Mouse (Mus musculus) E14TG2a.4 (cell line): ENCODE data around the gene Gal3st2c.
"Not testable (repeated sequence)": the region's sequence is repeated elsewhere in the genome, so short reads cannot be mapped to it uniquely, and the experiment has no call there.

Experiments
- H3K27me3 ChIP-seq: 2 replicates; pipeline ENCODE4 v1.6.1; 2014; ENCODE audit warnings: low read length, control low read depth; ENCODE audit not compliant: insufficient read depth
- H3K36me3 ChIP-seq: 2 replicates; pipeline ENCODE4 v1.6.1; 2014; ENCODE audit warnings: low read length, control low read depth; ENCODE audit not compliant: insufficient read depth
- H3K4me1 ChIP-seq: replicated peaks from 2 replicates; pipeline ENCODE4 v1.6.1; 2014; ENCODE audit warnings: low read depth, low read length, control low read depth
- H3K4me3 ChIP-seq: replicated peaks from 2 replicates; pipeline ENCODE4 v1.5.1; 2014; ENCODE audit warnings: mild to moderate bottlenecking, low read length
- H3K9me3 ChIP-seq: 2 replicates; pipeline ENCODE4 v1.6.1; 2014; ENCODE audit warnings: low read length, control low read depth
- CTCF ChIP-seq: conservative IDR thresholded peaks from 2 replicates; pipeline ENCODE4 v1.5.1; 2014; ENCODE audit warnings: low read length
- NANOG ChIP-seq: IDR thresholded peaks from 2 replicates; pipeline ENCODE4 v1.6.1; 2014; ENCODE audit warnings: borderline replicate concordance, low read length, mixed read lengths
- POU5F1 ChIP-seq: IDR thresholded peaks from 2 replicates; pipeline ENCODE4 v1.6.1; 2014; ENCODE audit warnings: low read length, borderline replicate concordance

Gal3st2c gene

DNA sequence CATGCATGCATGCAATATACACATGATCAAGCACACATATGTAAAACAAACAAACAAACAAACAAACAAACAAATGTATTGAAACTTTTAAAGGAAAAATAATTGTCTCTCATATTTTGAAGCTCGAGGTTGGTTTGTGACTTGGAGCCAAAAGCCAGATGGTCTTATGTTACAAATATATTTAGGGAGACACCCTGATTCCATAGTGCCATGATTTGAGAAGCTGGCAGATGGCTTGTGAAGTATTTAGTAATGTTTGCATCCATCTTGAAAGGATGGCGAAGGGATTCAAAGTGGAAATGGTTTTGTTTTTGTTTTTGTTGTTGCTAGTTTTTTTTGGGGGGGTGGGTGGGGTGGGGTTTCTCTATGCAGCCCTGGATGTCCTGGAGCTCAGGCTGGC is 10.7 kb downstream of the Gal3st2c start:
- Histone ChIP-seq H3K4me1 (no peaks in the 10 kb centered on the region), H3K4me3 (no peak overlapping the region), H3K27me3 (peaks cover 3% of the 10 kb centered on the region; the same call in 1 of the 2 replicates)

DNA sequence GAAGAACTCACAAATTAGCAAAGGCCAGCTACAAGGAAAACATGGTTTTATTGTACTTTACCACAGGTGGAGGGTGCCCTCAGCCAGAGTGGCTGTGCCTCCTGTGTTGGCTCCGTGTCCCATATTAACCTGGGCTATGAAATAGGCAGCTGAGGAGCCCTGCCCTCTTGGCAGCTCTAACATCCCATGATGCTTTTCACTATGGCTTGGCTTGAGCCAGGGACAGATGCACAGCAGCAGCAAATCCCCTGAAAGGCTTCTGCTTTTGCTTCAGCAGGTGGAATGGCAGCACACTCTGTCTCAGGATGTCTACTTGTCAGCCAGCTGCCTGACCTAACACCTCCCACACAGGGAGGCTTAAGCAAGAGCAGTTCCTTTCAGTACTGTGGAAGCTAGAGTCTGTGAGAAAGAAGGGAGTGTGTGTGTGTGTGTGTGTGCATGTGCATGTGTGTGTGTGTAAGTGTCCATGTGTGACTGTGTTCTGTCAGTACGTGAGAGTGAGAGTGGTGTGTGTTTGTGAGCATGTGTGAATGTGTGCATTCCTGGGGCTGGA is 15.7 kb downstream of the Gal3st2c start:
- H3K36me3 ChIP-seq, H3K9me3 ChIP-seq, H3K4me3 ChIP-seq, H3K4me1 ChIP-seq, H3K27me3 ChIP-seq: not testable (repeated sequence)

More for the DNA sequence above, 10.7 kb downstream of the Gal3st2c start:
- peaks cover 3% of the 10 kb centered on the region; the same call in 1 of the 2 replicates for H3K9me3 ChIP-seq
- no peak for TF ChIP-seq POU5F1
- TF ChIP-seq CTCF, result no peak
- TF ChIP-seq NANOG, result no peak
- H3K36me3 ChIP-seq, result no peaks in the 10 kb centered on the region

DNA sequence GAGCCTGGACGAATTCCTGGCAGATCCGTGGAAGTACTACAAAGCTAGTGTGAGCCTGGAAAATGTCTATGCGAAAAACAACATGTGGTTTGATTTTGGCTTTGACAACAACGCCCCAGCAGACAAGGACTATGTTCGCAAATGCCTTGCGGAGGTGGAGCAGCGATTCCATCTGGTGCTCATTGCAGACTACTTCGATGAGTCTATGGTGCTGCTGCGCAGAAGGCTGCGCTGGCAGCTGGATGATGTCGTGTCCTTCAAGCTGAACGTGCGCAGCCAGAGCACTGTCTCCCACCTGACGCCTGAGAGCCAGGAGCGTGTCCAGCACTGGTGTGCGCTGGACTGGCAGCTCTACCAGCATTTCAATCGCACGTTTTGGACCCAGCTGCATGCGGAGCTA is 18.5 kb downstream of the Gal3st2c start:
- not testable (repeated sequence) for H3K4me3 ChIP-seq, H3K27me3 ChIP-seq, H3K36me3 ChIP-seq, H3K4me1 ChIP-seq, H3K9me3 ChIP-seq

DNA sequence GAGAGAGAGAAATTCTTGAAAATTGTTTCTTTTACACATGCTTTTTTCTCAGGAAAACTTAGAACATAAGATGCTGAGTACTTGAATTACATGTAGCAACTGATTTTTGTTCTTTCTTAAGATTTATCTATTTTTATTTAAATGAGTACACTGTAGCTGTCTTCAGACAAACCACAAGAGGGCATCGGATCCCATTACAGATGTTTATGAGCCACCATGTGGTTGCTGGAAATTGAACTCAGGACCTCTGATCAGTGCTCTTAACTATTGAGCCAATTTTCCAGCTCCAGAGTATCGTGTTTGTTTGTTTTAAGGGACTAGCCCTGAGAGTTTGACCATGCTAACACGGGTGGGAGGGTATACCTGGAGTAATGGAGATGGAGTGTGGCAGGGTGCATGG is 21.3 kb downstream of the Gal3st2c start:
- Histone ChIP-seq H3K27me3 (peaks cover 6% of the 10 kb centered on the region), H3K4me3 (no peak overlapping the region), H3K9me3 (no peaks in the 10 kb centered on the region), H3K4me1 (peaks cover 6% of the 10 kb centered on the region; the same call in 1 of the 2 replicates), H3K36me3 (no peaks in the 10 kb centered on the region)
- TF ChIP-seq NANOG (no peak), CTCF (no peak), POU5F1 (no peak)

DNA sequence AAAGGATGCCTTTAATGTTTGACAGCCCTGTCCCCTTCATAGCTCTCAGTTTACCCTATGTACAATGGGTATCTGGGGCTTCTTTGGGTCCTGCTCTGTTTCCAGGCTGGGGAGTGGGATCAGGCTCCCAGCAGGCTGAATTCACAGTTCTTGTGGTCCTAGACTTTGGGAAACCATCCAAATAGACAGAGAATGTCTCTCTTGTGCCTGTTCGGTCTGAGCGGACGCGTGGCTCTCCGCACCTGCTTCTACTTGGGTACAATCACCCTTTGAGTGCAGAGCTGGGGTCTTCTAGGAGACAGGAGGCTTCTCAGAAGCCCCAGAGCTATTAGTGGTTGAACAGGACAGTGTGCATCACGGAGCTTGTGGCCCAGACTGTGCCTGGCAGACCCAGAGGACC is 29.8 kb downstream of the Gal3st2c start, which contains the start of gene Neu4:
Gene Neu4 (plus strand): TSS at position 301 of the 400 bp plus-strand sequence.
- no peaks in the 10 kb centered on the region for H3K36me3 ChIP-seq
- TF ChIP-seq POU5F1 (no peak), CTCF (no peak), NANOG (no peak)
- H3K9me3 ChIP-seq, result no peaks in the 10 kb centered on the region
- peaks cover 8% of the 10 kb centered on the region for H3K4me1 ChIP-seq
- peaks cover 50% of the 10 kb centered on the region for H3K27me3 ChIP-seq
- no peak within 1 kb of the TSS for H3K4me3 ChIP-seq

DNA sequence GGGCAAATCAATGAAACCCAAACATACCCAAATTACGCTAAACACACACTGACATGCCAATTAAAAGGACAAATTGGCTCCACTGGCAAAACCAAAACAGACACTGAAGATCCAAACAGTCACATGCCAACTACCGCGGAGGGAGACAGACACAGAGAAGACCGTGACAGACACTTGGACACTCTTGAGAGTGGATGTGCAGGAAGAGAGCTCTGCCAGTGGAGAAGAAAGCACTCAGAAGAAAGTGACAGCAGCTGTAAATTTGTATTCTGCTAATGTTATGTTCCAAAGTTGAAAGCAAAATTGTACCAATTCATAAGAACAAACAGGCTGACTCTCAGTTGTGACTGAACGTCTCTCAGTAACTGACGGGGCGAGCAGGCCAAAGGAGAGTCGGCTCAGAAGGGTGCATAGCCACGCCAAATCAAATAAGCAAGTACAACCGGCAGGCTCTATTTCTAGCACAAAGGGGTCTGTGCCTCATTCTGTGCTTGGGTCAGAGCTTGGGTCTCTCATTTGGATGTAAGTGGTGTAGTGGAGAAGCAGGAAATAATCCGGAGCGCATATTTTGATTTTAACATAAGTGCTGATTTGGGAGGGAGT is 37.3 kb downstream of the Gal3st2c start:
- Histone ChIP-seq H3K9me3 (no peaks in the 10 kb centered on the region), H3K4me3 (no peak overlapping the region), H3K27me3 (peaks cover 35% of the 10 kb centered on the region), H3K4me1 (peaks cover 4% of the 10 kb centered on the region), H3K36me3 (no peaks in the 10 kb centered on the region)
- TF ChIP-seq CTCF, result no peak

DNA sequence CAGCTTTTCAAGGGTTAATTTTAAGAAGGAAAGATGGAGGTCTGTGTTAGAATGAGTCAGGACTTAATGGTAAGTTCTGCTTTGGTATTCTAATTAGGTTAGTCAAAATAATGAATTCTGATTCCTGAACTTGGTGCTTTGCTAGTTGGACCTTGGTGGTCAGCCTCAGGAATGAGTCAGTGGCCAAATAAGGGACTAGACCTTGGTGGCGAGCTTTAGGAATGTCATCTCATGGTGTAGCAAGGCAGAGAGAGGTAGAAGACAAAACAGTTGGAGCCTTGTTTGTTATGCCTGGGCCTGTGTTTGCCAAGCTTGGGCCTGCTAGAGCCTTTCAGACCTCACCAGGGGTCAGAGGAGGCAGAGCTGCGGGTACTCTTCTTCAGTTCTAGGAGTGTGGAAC is 38.4 kb downstream of the Gal3st2c start:
- no peak for TF ChIP-seq POU5F1
- TF ChIP-seq CTCF, result no peak
- Histone ChIP-seq H3K4me1 (no peaks in the 10 kb centered on the region), H3K36me3 (no peaks in the 10 kb centered on the region), H3K4me3 (no peak overlapping the region), H3K27me3 (peaks cover 23% of the 10 kb centered on the region), H3K9me3 (no peaks in the 10 kb centered on the region)

DNA sequence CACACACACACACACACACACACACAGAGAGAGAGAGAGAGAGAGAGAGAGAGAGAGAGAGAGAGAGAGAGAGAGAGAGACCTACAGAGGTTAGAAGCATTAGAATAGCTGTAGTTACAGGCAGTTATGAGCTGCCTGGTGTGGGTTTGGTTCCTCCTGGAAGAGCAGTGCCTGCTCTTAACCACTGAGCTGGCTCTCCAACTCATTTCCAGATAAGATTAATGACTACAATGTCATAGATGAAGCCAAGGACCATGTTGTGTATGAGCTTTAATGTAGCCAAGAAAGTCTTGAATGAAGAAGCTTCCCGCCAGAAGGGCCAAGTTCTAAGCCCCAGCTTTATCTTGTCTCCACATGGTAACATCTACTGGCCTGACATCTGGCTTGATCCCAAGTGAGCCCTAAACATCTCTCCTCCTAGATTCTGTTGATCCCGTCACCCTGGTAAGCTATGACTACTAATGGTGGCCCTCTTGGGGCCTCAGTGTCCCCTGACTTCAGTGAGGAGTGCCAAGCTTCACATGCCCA is 42.8 kb downstream of the Gal3st2c start:
- Histone ChIP-seq H3K36me3 (no peaks in the 10 kb centered on the region), H3K9me3 (no peaks in the 10 kb centered on the region)
- TF ChIP-seq CTCF (no peak), POU5F1 (no peak), NANOG (no peak)

DNA sequence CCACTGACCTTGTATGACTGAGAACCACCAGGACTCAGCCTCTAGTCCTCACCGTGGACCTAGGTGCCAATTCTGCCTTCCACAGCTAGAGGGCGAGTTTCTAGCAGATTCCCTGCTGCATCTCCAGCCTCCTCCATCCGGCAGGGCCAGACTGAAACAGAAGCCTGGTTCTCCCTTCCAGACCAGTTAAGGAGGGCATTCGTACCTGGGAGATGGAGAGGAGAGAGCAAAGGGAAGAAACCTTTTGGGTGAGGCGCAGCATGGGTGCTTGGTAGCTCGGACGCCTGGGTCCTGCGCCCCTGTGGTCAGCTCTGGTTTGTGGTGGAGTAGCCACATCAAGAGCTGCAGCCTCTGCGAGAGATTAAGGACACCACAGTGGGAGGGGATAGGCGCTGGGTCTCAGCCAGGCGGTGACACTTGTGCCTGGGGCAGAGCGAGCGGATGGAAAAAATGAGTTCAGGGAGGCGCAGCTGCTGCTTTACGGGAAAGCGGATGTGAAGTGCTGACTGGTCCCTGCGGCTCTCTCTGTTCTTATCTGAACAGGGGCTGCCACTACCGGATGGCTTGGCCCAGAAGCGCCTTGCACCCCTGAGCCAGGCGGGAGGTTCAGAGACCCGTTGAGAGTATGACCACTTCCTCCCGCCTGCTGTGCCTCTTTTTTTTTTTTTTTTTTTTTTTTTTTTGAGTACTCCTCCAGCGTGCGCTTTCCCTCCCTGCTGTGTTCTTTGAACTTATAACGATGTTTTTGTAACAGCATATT is 44.9 kb downstream of the Gal3st2c start:
- Histone ChIP-seq H3K9me3 (no peaks in the 10 kb centered on the region), H3K4me1 (peaks cover 11% of the 10 kb centered on the region), H3K4me3 (peak overlapping the region; percentile 76), H3K27me3 (peaks cover 35% of the 10 kb centered on the region), H3K36me3 (no peaks in the 10 kb centered on the region)
- TF ChIP-seq NANOG (no peak), CTCF (peak; percentile 92)

More for the DNA sequence above, 42.8 kb downstream of the Gal3st2c start:
- peaks cover 19% of the 10 kb centered on the region for H3K27me3 ChIP-seq
- peaks cover 11% of the 10 kb centered on the region for H3K4me1 ChIP-seq
- no peak overlapping the region for H3K4me3 ChIP-seq
